Mouse (Mus musculus) cortical plate, adult 2 months (tissue): ENCODE results near the gene Rpl13. TPM values are rescaled to one million over a fixed set of nuclear protein-coding genes. Genes with fewer than 3 reads are reported as not detected.
A peak's percentile ranks its signal among the peaks of the same experiment; 100 is the strongest.

Source experiments
- H3K27ac ChIP-seq: fragments of 200-500 bp; 2 replicates; pipeline ENCODE4 v1.5.1; 2012; ENCODE audit warnings: low read length, control low read depth, inconsistent platforms; ENCODE audit not compliant: insufficient read depth
- H3K4me1 ChIP-seq: fragments of 200-500 bp; 2 replicates; pipeline ENCODE4 v1.6.1; 2011; ENCODE audit warnings: low read length; ENCODE audit not compliant: control insufficient read depth, insufficient read depth
- H3K4me3 ChIP-seq: fragments of 200-500 bp; 2 replicates; pipeline ENCODE4 v1.5.1; 2011; ENCODE audit warnings: mild to moderate bottlenecking, low read length, control low read depth; ENCODE audit not compliant: insufficient read depth
- CTCF ChIP-seq: fragments of 200-500 bp; IDR thresholded peaks from 2 replicates; pipeline ENCODE4 v1.5.1; 2011; ENCODE audit warnings: mild to moderate bottlenecking, control low read depth, low read length; ENCODE audit not compliant: insufficient read depth; ENCODE audit errors: extremely low read depth
- POLR2A ChIP-seq: fragments of 200-500 bp; IDR thresholded peaks from 2 replicates; pipeline ENCODE4 v1.6.1; 2011; ENCODE audit warnings: mild to moderate bottlenecking, low read length, control low read depth; ENCODE audit not compliant: insufficient read depth; ENCODE audit errors: extremely low read depth
- polyA plus RNA-seq: library from polyadenylated mRNA; depleted of rRNA; stranded (reverse); fragments of >200 nt; gene quantifications from 2 replicates; pipeline ENCODE4 v1.2.3, GENCODE M21; 2012; rRNA removed

The Rpl13 gene
- polyA plus RNA-seq, result 1,008 and 1,076 TPM in 2 replicates

GRCm38 (mm10) chr8:123101735-123102685 lies at the start of gene Rpl13:
Rpl13 (plus strand) TSS chr8:123102350.
- TF ChIP-seq CTCF (no peak), POLR2A (peak; percentile 96)
- Histone ChIP-seq H3K4me1 (peaks cover 3% of the 10 kb centered on the region; the same call in 1 of the 2 replicates), H3K4me3 (peak within 1 kb of the TSS; percentile 71), H3K27ac (peak within 1 kb of the TSS; percentile 54)

GRCm38 (mm10) chr8:123062721-123063120 lies 39.4 kb upstream of the Rpl13 start, which contains the start of gene Spg7:
Spg7 (plus strand) TSS chr8:123062942.
- TF ChIP-seq CTCF (no peak), POLR2A (no peak)

GRCm38 (mm10) chr8:123064072-123064471 lies 38.1 kb upstream of the Rpl13 start:
- TF ChIP-seq CTCF (no peak), POLR2A (no peak)
- Histone ChIP-seq H3K4me1 (peaks cover 8% of the 10 kb centered on the region), H3K4me3 (peak overlapping the region; percentile 96; the same call in 1 of the 2 replicates), H3K27ac (no peak overlapping the region)

More at GRCm38 (mm10) chr8:123062721-123063120, 39.4 kb upstream of the Rpl13 start, which contains the start of gene Spg7:
- Histone ChIP-seq H3K4me1 (peaks cover 8% of the 10 kb centered on the region), H3K27ac (no peak within 1 kb of the TSS), H3K4me3 (no peak within 1 kb of the TSS; the same call in 1 of the 2 replicates)

- peak overlapping the region; percentile 96 for H3K4me3 ChIP-seq
- peak overlapping the region; percentile 76 for H3K27ac ChIP-seq
- TF ChIP-seq CTCF (no peak), POLR2A (no peak)
- H3K4me1 ChIP-seq, result peaks cover 8% of the 10 kb centered on the region
Observed at GRCm38 (mm10) chr8:123064809-123065213, 37.3 kb upstream of the Rpl13 start.

- H3K4me3 ChIP-seq, result peak overlapping the region; percentile 96
- TF ChIP-seq CTCF (peak; percentile 32; the same call in 1 of the 2 replicates), POLR2A (peak; percentile 94)
- peaks cover 8% of the 10 kb centered on the region for H3K4me1 ChIP-seq
- H3K27ac ChIP-seq, result peak overlapping the region; percentile 76
Observed at GRCm38 (mm10) chr8:123065214-123066100, 36.7 kb upstream of the Rpl13 start.

DNA sequence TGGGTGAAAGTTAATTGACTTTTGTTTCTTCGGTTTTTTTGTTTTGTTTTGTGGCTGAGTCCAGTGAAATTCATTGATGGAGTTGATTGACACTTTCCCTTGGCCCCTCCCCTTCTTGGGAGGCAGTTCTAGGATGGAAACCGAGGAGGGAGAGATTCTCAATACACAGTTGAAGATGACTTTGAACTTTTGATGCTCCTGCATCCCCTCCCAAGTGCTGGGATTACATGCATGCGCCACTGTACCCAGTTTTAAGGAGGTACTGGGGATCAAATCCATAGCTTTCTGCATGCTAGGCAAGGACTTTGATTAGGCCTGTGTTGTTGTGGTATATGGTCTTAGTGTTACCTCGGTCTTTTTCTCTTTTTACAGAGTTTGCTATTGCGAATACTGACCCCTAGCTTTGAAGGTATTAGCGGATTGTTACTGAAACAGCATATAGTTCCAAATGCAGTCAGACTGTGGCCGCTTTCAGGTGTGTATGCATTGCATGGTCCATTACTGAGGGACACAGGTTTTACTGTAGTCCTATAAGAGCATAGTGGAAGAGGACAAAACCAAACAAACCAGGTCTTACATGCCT lies 36.0 kb upstream of the Rpl13 start:
- peak overlapping the region; percentile 75; the same call in 1 of the 2 replicates for H3K27ac ChIP-seq

DNA sequence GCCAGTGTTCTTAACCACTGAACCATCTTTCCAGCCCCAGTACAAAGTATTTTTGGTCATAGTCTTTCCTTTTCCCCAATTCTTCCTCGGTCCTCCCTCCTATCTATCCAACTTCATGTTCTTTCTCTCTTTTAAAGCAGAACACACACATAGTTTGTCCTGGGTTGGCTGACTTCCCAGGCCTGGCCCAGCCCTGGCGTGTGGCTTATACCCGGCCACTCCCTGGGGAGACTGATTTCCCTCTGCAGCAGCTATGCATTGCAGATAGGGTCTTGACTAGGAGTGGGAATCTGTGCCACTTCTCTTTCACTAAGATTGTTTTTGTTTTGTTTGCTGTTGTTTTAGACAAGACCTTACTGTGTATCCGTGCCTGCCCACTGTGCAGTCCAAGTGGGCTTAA lies 31.0 kb upstream of the Rpl13 start:
- TF ChIP-seq POLR2A (no peak), CTCF (no peak)
- peaks cover 4% of the 10 kb centered on the region for H3K4me1 ChIP-seq
- H3K27ac ChIP-seq, result no peak overlapping the region
- no peak overlapping the region for H3K4me3 ChIP-seq

More for the DNA sequence above, 36.0 kb upstream of the Rpl13 start:
- TF ChIP-seq CTCF, result no peak
- no peak for TF ChIP-seq POLR2A
- Histone ChIP-seq H3K4me1 (peaks cover 8% of the 10 kb centered on the region), H3K4me3 (peak overlapping the region; percentile 96)

- H3K4me3 ChIP-seq, result no peak overlapping the region
- TF ChIP-seq POLR2A, result no peak
- TF ChIP-seq CTCF, result no peak
- no peaks in the 10 kb centered on the region for H3K4me1 ChIP-seq
- no peak overlapping the region for H3K27ac ChIP-seq
Observed at GRCm38 (mm10) chr8:123077213-123077612, 24.9 kb upstream of the Rpl13 start.
